Mouse (Mus musculus) kidney, adult 2 months (tissue): ENCODE results near the gene E130208F15Rik. TPM values are rescaled to one million over a fixed set of nuclear protein-coding genes. Genes with fewer than 3 reads are reported as not detected.

Experiments
- DNase-seq: peaks from one replicate; pipeline ENCODE4 v3.0.0; 2021
- H3K27ac ChIP-seq: fragments of 200-500 bp; 2 replicates; pipeline ENCODE4 v1.5.1; 2012; ENCODE audit warnings: low read depth, low read length, control low read depth, inconsistent platforms; ENCODE audit not compliant: insufficient read depth
- H3K27me3 ChIP-seq: fragments of 200-500 bp; replicated peaks from 2 replicates; pipeline ENCODE4 v1.6.1; 2012; ENCODE audit warnings: mild to moderate bottlenecking, moderate library complexity, low read length, inconsistent platforms; ENCODE audit not compliant: control insufficient read depth, insufficient read depth
- H3K36me3 ChIP-seq: fragments of 200-500 bp; 2 replicates; pipeline ENCODE4 v1.6.1; 2012; ENCODE audit warnings: mild to moderate bottlenecking, moderate library complexity, low read length, inconsistent platforms; ENCODE audit not compliant: control insufficient read depth, insufficient read depth
- H3K4me1 ChIP-seq: fragments of 200-500 bp; 2 replicates; pipeline ENCODE4 v1.6.1; 2011; ENCODE audit warnings: low read length; ENCODE audit not compliant: control insufficient read depth, insufficient read depth
- H3K4me3 ChIP-seq: fragments of 200-500 bp; 2 replicates; pipeline ENCODE4 v1.5.1; 2011; ENCODE audit warnings: mild to moderate bottlenecking, low read depth, low read length, control low read depth; ENCODE audit not compliant: insufficient read depth
- CTCF ChIP-seq: fragments of 200-500 bp; conservative IDR thresholded peaks from 2 replicates; pipeline ENCODE4 v1.5.1; 2011; ENCODE audit warnings: low read depth, mild to moderate bottlenecking, control low read depth, low read length, moderate library complexity, mixed read lengths; ENCODE audit not compliant: insufficient read depth, insufficient read length
- POLR2A ChIP-seq: fragments of 200-500 bp; IDR thresholded peaks from one replicate; pipeline ENCODE4 v1.6.1; 2011; ENCODE audit warnings: low read depth, low read length, control low read depth
- WGBS: fragments of 180-500 bp; shearing (Covaris S2); methylation state at CpG from one replicate; pipeline ENCODE4 v1.1.7; 2018; 5-methylcytosine and 5-hydroxymethylcytosine counted together
- polyA plus RNA-seq: library from polyadenylated mRNA; depleted of rRNA; stranded (reverse); fragments of >200 nt; gene quantifications from 2 replicates; pipeline ENCODE4 v1.2.3, GENCODE M21; 2012

The E130208F15Rik gene
- polyA plus RNA-seq, 1 experiment = 0.42 TPM

- Histone ChIP-seq H3K4me3 (no peak overlapping the region), H3K4me1 (no peaks in the 10 kb centered on the region), H3K27me3 (no peaks in the 10 kb centered on the region), H3K27ac (no peak overlapping the region), H3K36me3 (no peaks in the 10 kb centered on the region)
- WGBS = 82% methylated on average over 5 of the region's 5 CpGs
- DNase-seq = no peak
- TF ChIP-seq POLR2A = no peak
- TF ChIP-seq CTCF = no peak
Measured at GRCm38 (mm10) chr7:30294296-30294695, 27.2 kb upstream of the E130208F15Rik start.

DNA sequence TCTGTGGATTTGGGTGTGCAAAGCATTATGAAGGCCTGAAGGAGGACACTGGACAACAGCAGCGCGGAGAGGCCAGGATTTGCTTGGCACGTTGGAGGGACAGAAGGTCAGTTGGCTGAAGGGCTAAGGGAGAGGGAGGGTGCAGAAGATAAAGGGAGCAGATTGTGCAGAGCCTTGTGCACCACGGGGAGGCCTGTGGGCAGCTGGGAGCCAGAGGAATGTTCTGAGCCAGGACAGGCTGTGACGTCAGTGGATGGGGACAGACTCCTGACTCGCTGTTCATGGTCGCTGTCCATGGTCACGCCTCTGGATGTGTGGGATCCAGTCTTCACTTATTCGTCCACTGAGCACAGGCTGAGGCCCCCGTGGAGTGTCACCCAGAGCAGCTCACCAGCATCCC is 26.4 kb upstream of the E130208F15Rik start:
- H3K27me3 ChIP-seq = no peaks in the 10 kb centered on the region
- H3K4me3 ChIP-seq = no peak overlapping the region
- 46% methylated on average over 10 of the region's 10 CpGs for WGBS
- H3K4me1 ChIP-seq = no peaks in the 10 kb centered on the region
- no peaks in the 10 kb centered on the region for H3K36me3 ChIP-seq
- no peak overlapping the region for H3K27ac ChIP-seq
- DNase-seq = no peak
- TF ChIP-seq CTCF (no peak), POLR2A (no peak)

DNA sequence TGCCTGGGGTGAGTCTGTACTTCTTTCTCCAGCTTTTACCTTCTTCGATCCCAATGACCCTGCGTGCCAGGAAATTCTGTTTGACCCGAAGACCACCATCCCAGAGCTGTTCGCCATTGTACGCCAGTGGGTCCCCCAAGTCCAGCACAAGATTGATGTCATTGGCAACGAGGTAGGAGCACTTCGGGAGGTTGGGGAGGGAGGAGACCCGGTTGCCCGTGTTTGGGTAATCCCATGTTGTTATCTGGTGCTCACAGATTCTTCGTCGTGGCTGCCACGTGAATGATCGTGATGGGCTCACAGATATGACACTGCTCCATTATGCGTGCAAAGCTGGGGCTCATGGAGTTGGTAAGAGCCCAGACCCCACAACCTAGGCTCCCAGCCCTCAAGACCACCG is 24.7 kb upstream of the E130208F15Rik start:
- TF ChIP-seq CTCF = no peak
- no peak for TF ChIP-seq POLR2A
- DNase-seq = no peak
- WGBS = 93% methylated on average over 15 of the region's 15 CpGs
- Histone ChIP-seq H3K36me3 (no peaks in the 10 kb centered on the region), H3K27me3 (no peaks in the 10 kb centered on the region), H3K4me3 (no peak overlapping the region), H3K27ac (no peak overlapping the region), H3K4me1 (no peaks in the 10 kb centered on the region)

DNA sequence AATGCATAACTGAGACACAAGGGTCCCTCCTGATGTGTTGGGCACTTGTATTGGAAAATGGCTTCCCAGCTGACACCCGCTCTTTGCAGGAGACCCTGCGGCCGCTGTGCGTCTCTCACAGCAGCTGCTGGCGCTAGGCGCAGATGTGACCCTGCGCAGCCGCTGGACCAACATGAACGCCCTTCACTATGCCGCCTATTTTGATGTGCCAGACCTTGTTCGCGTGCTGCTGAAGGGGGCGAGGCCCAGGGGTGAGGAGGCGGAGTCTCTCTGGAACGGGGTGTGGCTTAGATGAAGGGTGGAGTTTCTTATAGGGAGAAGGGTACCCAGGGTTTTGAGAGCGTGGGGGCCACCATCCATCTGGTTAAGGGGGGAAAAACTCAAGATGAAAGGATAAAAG is 24.3 kb upstream of the E130208F15Rik start:
- Histone ChIP-seq H3K27me3 (no peaks in the 10 kb centered on the region), H3K4me3 (no peak overlapping the region), H3K4me1 (no peaks in the 10 kb centered on the region), H3K27ac (no peak overlapping the region), H3K36me3 (no peaks in the 10 kb centered on the region)
- WGBS = 87% methylated on average over 16 of the region's 16 CpGs
- DNase-seq = no peak
- no peak for TF ChIP-seq CTCF
- no peak for TF ChIP-seq POLR2A

- 57% methylated on average over 3 of the region's 3 CpGs for WGBS
- Histone ChIP-seq H3K27ac (no peak overlapping the region), H3K27me3 (no peaks in the 10 kb centered on the region), H3K4me3 (no peak overlapping the region), H3K36me3 (no peaks in the 10 kb centered on the region), H3K4me1 (no peaks in the 10 kb centered on the region)
- TF ChIP-seq POLR2A (no peak), CTCF (peak; percentile 72)
- DNase-seq = no peak
Measured at GRCm38 (mm10) chr7:30300914-30301313, 20.6 kb upstream of the E130208F15Rik start.

- Histone ChIP-seq H3K27ac (no peak overlapping the region), H3K4me3 (no peak overlapping the region), H3K4me1 (no peaks in the 10 kb centered on the region; the same call in 1 of the 2 replicates), H3K27me3 (no peaks in the 10 kb centered on the region), H3K36me3 (no peaks in the 10 kb centered on the region)
- 86% methylated on average over 16 of the region's 16 CpGs for WGBS
- DNase-seq = no peak
- peak; percentile 63 for TF ChIP-seq CTCF
- TF ChIP-seq POLR2A = no peak
Measured at GRCm38 (mm10) chr7:30306083-30306779, 15.3 kb upstream of the E130208F15Rik start.

DNA sequence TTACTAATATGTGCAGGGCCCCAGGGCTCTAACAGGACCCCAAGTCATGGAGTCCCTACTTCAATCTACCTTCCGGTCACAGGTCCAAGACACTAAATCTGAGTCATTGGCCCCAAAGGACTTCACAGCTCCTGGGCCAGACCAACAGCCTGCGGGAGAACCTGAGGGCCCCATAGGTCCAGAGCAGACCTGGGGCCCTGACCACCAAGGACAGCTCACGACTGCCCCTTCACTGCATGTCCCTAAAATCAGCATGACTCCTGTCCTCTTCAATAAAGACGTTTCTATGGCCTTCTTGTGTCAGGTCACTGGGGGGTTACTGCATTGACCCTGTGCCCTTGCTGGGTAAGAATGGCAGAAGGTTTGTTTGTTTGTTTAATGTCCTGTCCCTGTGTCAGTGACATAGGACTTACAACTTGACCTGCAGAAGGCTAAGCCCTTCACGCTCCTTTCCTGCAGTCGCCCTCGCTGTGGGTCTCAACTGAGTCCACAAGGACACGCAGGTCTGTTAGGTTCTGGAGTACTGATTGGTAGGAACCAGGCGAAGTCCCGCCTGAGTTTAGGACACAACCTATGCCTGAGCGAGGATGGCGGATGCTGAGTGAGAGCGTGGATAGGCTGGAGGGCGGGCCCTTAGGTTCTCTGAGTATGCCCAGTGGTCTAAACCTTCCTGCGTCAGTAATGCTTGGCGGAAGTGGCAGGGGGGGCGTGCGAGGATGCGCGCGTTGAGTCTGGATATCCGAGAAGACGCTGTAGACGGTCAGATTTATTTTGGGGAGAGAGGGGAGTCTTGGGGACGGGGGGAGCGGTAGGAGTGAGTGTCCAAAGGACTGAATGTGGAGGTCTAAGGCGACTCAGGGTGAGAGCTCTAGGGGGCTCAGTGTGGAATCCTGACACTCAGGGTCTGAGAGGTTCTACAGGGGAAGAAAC is 13.2 kb upstream of the E130208F15Rik start, which contains the start of gene Alkbh6:
Gene Alkbh6, plus strand, starts transcription at position 642 of the 930 bp plus-strand sequence.
- no peak for TF ChIP-seq CTCF
- TF ChIP-seq POLR2A = peak; percentile 97
- no peaks in the 10 kb centered on the region for H3K27me3 ChIP-seq
- peak within 1 kb of the TSS; percentile 59 for H3K4me3 ChIP-seq
- DNase-seq = peak; percentile 98
- no peaks in the 10 kb centered on the region; the same call in 1 of the 2 replicates for H3K4me1 ChIP-seq
- peak within 1 kb of the TSS; percentile 91 for H3K27ac ChIP-seq
- H3K36me3 ChIP-seq = no peaks in the 10 kb centered on the region
- WGBS = 4% methylated on average over 27 of the region's 27 CpGs
